Mouse (Mus musculus) heart, adult 2 months (tissue): ENCODE measurements around the gene Nr1h4.

Source experiments
- CTCF ChIP-seq: fragments of 200-600 bp; IDR thresholded peaks from 2 replicates; pipeline ENCODE4 v1.8.1; 2022; ENCODE audit warnings: antibody characterized with exemption, mild to moderate bottlenecking, moderate library complexity
- POLR2A ChIP-seq: fragments of 200-500 bp; IDR thresholded peaks from 2 replicates; pipeline ENCODE4 v1.6.1; 2011; ENCODE audit warnings: mild to moderate bottlenecking, low read depth, low read length, control low read depth; ENCODE audit not compliant: insufficient read depth

- TF ChIP-seq CTCF = no peak
- no peak for TF ChIP-seq POLR2A
Measured at GRCm38 (mm10) chr10:89422504-89423158, 110.8 kb downstream of the Nr1h4 start.
